Mouse (Mus musculus): ENCODE measurements around the gene Atat1. TPM values are rescaled to one million over a fixed set of nuclear protein-coding genes. Genes with fewer than 3 reads are reported as not detected.

Gene Atat1
- total RNA-seq, 2 experiments from 2014 or later = 132 to 133 TPM

- no peak for DNase-seq (ENCODE audit: low spot score in 2 of 2)
Observed at GRCm38 (mm10) chr17:35850974-35851373, 58.9 kb downstream of the Atat1 start.

- no peak for DNase-seq (ENCODE audit: low spot score in 2 of 2)
Observed at GRCm38 (mm10) chr17:35848112-35848511, 61.8 kb downstream of the Atat1 start.

Small RNA genes within 50 kb of the gene (microRNA-seq; reads per million reads assigned to microRNA genes)
- gene Gm28033 (1.2 to 1.6 reads per million in 2 experiments), gene Mir1894 (0.45 to 1.2 reads per million in 2 experiments)

Other genes with a start within 250 kb of the Atat1 start
- gene Vars2, start 242.5 kb downstream of the Atat1 start, total RNA-seq (2021) = 10 to 100 TPM; 42.6 to 44.1 TPM
- gene Gtf2h4, start 236.3 kb downstream of the Atat1 start, total RNA-seq (2021) = 10 to 100 TPM; 23.3 to 24.4 TPM
- gene Ddr1, start 205.5 kb downstream of the Atat1 start, total RNA-seq (2021) = 10 to 100 TPM; 49.8 to 50.5 TPM
- 1 to 10 TPM; 4.3 to 4.6 TPM for gene Ier3, start 88.4 kb downstream of the Atat1 start, total RNA-seq (2021)
- gene Flot1, start 86.8 kb downstream of the Atat1 start, total RNA-seq (2021) = 100 to 1,000 TPM; 163 to 172 TPM
- 1,000 to 10,000 TPM; 1,119 to 1,208 TPM for gene Tubb5, start 71.8 kb downstream of the Atat1 start, total RNA-seq (2021)
- gene Mdc1, start 68.6 kb downstream of the Atat1 start, total RNA-seq (2021) = 10 to 100 TPM; 15.8 to 16.2 TPM
- 1 to 10 TPM; 5.2 to 5.7 TPM for gene Nrm, start 48.8 kb downstream of the Atat1 start, total RNA-seq (2021)
- gene Ppp1r18, start 44.5 kb downstream of the Atat1 start, total RNA-seq (2021) = 10 to 100 TPM; 15.6 to 16.3 TPM
- gene Dhx16, start 30.3 kb downstream of the Atat1 start, total RNA-seq (2021) = 10 to 100 TPM; 26.1 to 36.5 TPM
- gene 2310061I04Rik, start 12.6 kb downstream of the Atat1 start, total RNA-seq (2021) = 10 to 100 TPM; 69.4 to 77.2 TPM
- gene Mrps18b, start 6.3 kb upstream of the Atat1 start, total RNA-seq (2021) = 10 to 100 TPM; 49.1 to 50.2 TPM
- 10 to 100 TPM; 66.2 to 67.3 TPM for gene Ppp1r10, start 6.4 kb upstream of the Atat1 start, total RNA-seq (2021)
- gene Abcf1, start 59.7 kb upstream of the Atat1 start, total RNA-seq (2021) = 10 to 100 TPM; 86.2 to 86.6 TPM
- gene Gnl1, start 69.8 kb upstream of the Atat1 start, total RNA-seq (2021) = 100 to 1,000 TPM; 123 to 128 TPM
- 10 to 100 TPM; 72.1 to 79.2 TPM for gene Prr3, start 70.2 kb upstream of the Atat1 start, total RNA-seq (2021)
- gene H2-T24, start 110.5 kb upstream of the Atat1 start, total RNA-seq (2021) = under 1 TPM; 0.54 to 0.80 TPM
- gene H2-T23, start 122.8 kb upstream of the Atat1 start, total RNA-seq (2021) = 1 to 10 TPM; 2.4 to 2.9 TPM
- gene H2-T22, start 132.7 kb upstream of the Atat1 start, total RNA-seq (2021) = 1 to 10 TPM; 8.2 to 9.0 TPM
- gene Gm6034, start 132.9 kb upstream of the Atat1 start, total RNA-seq (2021) = not detected
- gene Gm11127, start 148.3 kb upstream of the Atat1 start, total RNA-seq (2021) = under 1 TPM; 0.30 to 0.65 TPM
- not detected for gene Gm19684, start 211.6 kb upstream of the Atat1 start, total RNA-seq (2021)
- gene Gm7030, start 219.3 kb upstream of the Atat1 start, total RNA-seq (2021) = not detected

Measured in layer of hippocampus, postnatal 10 days (tissue).